Mouse (Mus musculus) limb, embryonic 13.5 days (tissue): Measurements from ENCODE around the gene Eno2. TPM values are rescaled to one million over a fixed set of nuclear protein-coding genes. Genes with fewer than 3 reads are reported as not detected.

Experiments
- ATAC-seq: fragments of 200-750 bp; cut with Nextera tagmentation; 2 replicates; pipeline ENCODE4 v1.8.0; 2017; ENCODE audit warnings: low read depth, moderate number of reproducible peaks, moderate TSS enrichment; ENCODE audit not compliant: low FRiP score
- H3K27ac ChIP-seq: fragments of 300-500 bp; sonication (generic); 2 replicates; pipeline ENCODE4 v1.5.1; 2015; ENCODE audit warnings: inconsistent platforms, mild to moderate bottlenecking, moderate library complexity
- H3K27me3 ChIP-seq: fragments of 300-500 bp; sonication (generic); 2 replicates; pipeline ENCODE4 v1.6.1; 2015; ENCODE audit warnings: mild to moderate bottlenecking, inconsistent platforms
- H3K36me3 ChIP-seq: fragments of 300-500 bp; sonication (generic); 2 replicates; pipeline ENCODE4 v1.6.1; 2015; ENCODE audit warnings: inconsistent platforms, mild to moderate bottlenecking, moderate library complexity
- H3K4me1 ChIP-seq: fragments of 300-500 bp; sonication (generic); 2 replicates; pipeline ENCODE4 v1.6.1; 2015; ENCODE audit warnings: inconsistent platforms
- H3K4me2 ChIP-seq: fragments of 300-500 bp; sonication (generic); replicated peaks from 2 replicates; pipeline ENCODE4 v1.6.1; 2015; ENCODE audit warnings: inconsistent platforms, mild to moderate bottlenecking, moderate library complexity
- H3K4me3 ChIP-seq: fragments of 300-500 bp; sonication (generic); 2 replicates; pipeline ENCODE4 v1.5.1; 2015; ENCODE audit warnings: moderate library complexity, mild to moderate bottlenecking, inconsistent platforms
- H3K9ac ChIP-seq: fragments of 300-500 bp; sonication (generic); 2 replicates; pipeline ENCODE4 v1.6.1; 2015; ENCODE audit warnings: mild to moderate bottlenecking, inconsistent platforms
- H3K9me3 ChIP-seq: fragments of 300-500 bp; sonication (generic); 2 replicates; pipeline ENCODE4 v1.6.1; 2016; ENCODE audit warnings: inconsistent platforms
- WGBS: fragments of 180-500 bp; shearing (Covaris S2); methylation state at CpG from one replicate; pipeline ENCODE4 v1.1.7; 2015; 5-methylcytosine and 5-hydroxymethylcytosine counted together
- polyA plus RNA-seq: library from polyadenylated mRNA; unstranded; fragments of >200 nt; fragmentation: Nextera tagmentation; extraction: Ambion mirVana; gene quantifications from 2 replicates; pipeline ENCODE4 v1.2.1, GENCODE M21; 2015

Gene Eno2
- polyA plus RNA-seq, 1 experiment from 2014 or later, result 7.7 TPM

DNA sequence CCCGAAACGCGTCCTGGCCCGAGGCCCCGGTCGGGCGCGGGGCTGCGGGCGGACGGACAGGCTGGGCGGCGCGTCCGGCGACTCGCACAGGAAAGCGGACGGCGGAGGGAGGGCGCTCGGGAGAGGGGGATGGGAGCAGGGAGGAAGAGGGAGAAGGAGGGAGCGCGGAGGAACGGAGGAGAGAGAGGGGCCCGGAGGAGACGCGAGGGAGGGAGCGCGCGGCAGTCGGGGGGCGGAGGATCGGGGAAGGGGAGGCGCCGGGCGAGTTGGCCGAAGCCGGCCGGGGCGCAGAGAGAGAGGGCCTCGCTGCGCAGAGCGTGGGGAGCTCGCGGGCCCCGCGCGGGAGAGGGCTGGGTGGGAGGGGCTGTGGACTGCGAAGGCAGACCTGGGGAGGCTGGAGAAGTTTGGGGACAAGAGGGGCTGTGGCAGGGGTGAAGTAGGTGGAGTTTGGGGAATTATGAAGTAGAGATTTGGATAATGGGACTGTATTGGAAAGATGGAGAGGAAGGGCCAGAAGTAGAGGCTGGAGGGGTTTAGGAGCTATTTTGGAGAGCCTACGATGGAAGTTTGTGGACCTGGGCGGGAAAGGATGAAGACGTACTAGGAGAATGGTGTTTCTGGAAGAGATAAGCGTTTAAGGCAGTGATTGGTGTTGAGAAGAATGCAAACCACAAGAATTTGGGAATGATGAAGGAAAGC is 12.7 kb downstream of the Eno2 start:
- peaks cover 12% of the 10 kb centered on the region; the same call in 1 of the 2 replicates for H3K27me3 ChIP-seq
- H3K9ac ChIP-seq, result peak overlapping the region; percentile 94
- WGBS, result 1% methylated on average over 50 of the region's 54 CpGs
- ATAC-seq, result peak; percentile 78
- peak overlapping the region; percentile 90 for H3K4me2 ChIP-seq
- peak overlapping the region; percentile 79 for H3K4me3 ChIP-seq
- peaks cover 13% of the 10 kb centered on the region; the same call in 1 of the 2 replicates for H3K36me3 ChIP-seq
- no peaks in the 10 kb centered on the region for H3K9me3 ChIP-seq
- peaks cover 51% of the 10 kb centered on the region for H3K4me1 ChIP-seq
- H3K27ac ChIP-seq, result peak overlapping the region; percentile 99

DNA sequence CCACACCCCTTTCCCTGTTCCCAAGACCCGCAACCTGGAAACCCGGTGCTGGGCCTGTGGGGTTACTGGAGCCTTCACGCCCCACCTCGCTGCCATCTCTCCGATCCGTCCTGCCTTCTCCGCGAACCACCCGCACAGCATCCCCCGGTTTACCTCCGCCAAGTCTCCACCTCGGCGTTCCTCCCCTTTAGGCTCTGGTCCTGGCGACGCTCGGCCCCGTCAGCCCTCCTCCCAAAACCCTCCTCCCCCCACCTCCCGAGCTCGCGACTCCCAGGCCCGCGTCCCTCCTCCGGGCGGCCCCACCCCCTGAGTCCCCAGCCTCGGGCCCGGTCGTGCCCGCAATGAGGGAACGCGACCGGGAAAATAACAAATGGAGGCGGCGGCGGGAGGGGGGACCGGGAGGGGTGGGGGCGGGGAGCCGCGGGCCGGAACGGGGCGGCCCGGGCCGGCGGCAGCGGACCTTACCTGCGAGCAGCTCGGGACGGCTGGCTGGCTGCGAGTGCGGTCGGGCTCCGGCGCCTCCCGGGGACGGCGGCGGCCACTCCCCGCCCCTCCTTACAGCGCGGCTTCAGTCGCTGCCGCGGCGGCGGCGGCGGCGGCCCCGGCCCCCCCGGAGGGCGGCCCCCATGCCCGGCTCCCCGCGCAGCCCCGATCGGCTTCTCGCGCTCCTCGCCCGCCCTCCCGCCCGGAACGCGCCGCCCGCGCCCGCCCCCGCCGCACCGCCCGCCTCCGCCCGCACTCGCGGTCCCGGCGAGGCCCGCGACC is 13.5 kb downstream of the Eno2 start, which contains the start of the genes Gm45234 and Atn1:
Gene Gm45234 (minus strand): TSS at position 191 of the 765 bp plus-strand sequence.
Gene Atn1 (minus strand): TSS at position 694 of the 765 bp plus-strand sequence.
- ATAC-seq, result peak; percentile 54; the same call in 1 of the 2 replicates
- peaks cover 13% of the 10 kb centered on the region; the same call in 1 of the 2 replicates for H3K36me3 ChIP-seq
- peak within 1 kb of the TSS; percentile 94 for H3K9ac ChIP-seq
- H3K4me3 ChIP-seq, result peak within 1 kb of the TSS; percentile 79
- H3K27ac ChIP-seq, result peak within 1 kb of the TSS; percentile 99
- H3K4me1 ChIP-seq, result peaks cover 51% of the 10 kb centered on the region
- WGBS, result 0% methylated on average over 59 of the region's 100 CpGs
- peak within 1 kb of the TSS; percentile 90 for H3K4me2 ChIP-seq
- peaks cover 6% of the 10 kb centered on the region; the same call in 1 of the 2 replicates for H3K27me3 ChIP-seq
- no peaks in the 10 kb centered on the region for H3K9me3 ChIP-seq

DNA sequence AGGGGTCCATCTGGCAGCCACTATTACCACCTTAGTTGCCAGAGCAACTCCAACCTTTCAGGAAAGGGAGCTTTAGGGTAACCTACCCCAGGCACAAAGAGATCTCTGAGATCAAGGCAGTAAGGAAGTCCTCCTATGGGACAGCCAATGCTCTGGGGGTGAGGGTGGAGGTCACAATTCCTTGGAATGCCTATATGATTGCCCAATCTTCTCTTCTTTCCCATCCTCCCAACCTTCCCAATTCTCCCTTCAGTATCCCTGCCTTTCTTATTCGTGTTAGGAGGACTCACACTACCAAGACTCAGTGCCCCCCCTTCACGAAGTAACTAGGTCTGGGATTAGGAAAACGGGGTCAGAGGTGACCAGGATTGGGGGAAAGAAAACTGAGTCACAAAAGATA is 14.2 kb downstream of the Eno2 start:
- H3K4me2 ChIP-seq, result peak overlapping the region; percentile 90
- peaks cover 51% of the 10 kb centered on the region for H3K4me1 ChIP-seq
- ATAC-seq, result no peak
- H3K27me3 ChIP-seq, result peaks cover 4% of the 10 kb centered on the region; the same call in 1 of the 2 replicates
- H3K36me3 ChIP-seq, result peaks cover 13% of the 10 kb centered on the region; the same call in 1 of the 2 replicates
- 3% methylated on average over 3 of the region's 3 CpGs for WGBS
- H3K9me3 ChIP-seq, result no peaks in the 10 kb centered on the region
- H3K27ac ChIP-seq, result peak overlapping the region; percentile 99
- H3K4me3 ChIP-seq, result peak overlapping the region; percentile 79
- H3K9ac ChIP-seq, result peak overlapping the region; percentile 94

DNA sequence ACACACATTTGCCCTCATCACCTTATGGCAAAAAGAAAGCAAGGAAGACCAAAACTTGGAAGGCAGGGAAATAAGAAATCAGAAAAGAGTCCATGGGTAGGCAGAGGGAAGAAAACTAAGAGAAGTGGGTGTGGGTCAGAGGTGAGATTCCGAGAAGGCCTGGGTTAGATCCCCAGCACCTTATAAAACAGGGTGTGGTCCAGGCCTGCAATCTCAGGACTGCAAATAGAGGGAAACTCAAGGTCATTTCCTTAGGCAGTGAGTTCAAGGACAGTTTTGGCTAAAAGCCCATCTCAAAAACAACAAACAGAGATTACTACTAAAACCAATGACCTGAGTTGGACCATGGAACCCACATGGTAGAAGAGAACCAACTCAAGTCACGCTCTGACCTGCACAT is 15.6 kb downstream of the Eno2 start:
- no peak overlapping the region for H3K27ac ChIP-seq
- peaks cover 43% of the 10 kb centered on the region for H3K4me1 ChIP-seq
- H3K9me3 ChIP-seq, result no peaks in the 10 kb centered on the region
- H3K9ac ChIP-seq, result no peak overlapping the region
- no peaks in the 10 kb centered on the region for H3K27me3 ChIP-seq
- no peak for ATAC-seq
- H3K4me2 ChIP-seq, result peak overlapping the region; percentile 90; the same call in 1 of the 2 replicates
- H3K4me3 ChIP-seq, result no peak overlapping the region
- 79% methylated on average over 2 of the region's 2 CpGs for WGBS
- peaks cover 26% of the 10 kb centered on the region for H3K36me3 ChIP-seq

DNA sequence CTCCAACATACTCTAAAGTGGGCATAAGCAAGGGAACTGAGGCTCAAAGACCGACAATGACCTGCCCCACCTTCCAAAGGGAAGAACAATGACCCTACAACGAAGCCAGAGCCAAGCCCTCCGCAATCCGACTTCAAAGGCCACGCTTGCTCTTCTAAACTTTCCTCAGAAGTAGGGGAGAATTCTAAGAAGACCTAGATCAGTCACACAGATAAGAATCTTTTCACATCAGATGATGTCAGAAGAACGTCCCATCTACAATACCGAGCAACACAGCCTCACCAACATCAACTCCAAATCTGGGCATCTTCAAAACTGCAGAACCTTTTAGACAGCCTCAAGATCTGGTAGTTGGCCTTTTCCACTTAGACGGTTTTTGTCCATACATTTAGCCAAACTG is 19.1 kb downstream of the Eno2 start:
- H3K9me3 ChIP-seq, result no peaks in the 10 kb centered on the region
- H3K9ac ChIP-seq, result no peak overlapping the region
- H3K36me3 ChIP-seq, result peaks cover 52% of the 10 kb centered on the region
- 86% methylated on average over 8 of the region's 8 CpGs for WGBS
- no peak overlapping the region for H3K27ac ChIP-seq
- no peaks in the 10 kb centered on the region for H3K27me3 ChIP-seq
- no peak for ATAC-seq
- peaks cover 40% of the 10 kb centered on the region for H3K4me1 ChIP-seq
- no peak overlapping the region for H3K4me2 ChIP-seq
- no peak overlapping the region for H3K4me3 ChIP-seq

DNA sequence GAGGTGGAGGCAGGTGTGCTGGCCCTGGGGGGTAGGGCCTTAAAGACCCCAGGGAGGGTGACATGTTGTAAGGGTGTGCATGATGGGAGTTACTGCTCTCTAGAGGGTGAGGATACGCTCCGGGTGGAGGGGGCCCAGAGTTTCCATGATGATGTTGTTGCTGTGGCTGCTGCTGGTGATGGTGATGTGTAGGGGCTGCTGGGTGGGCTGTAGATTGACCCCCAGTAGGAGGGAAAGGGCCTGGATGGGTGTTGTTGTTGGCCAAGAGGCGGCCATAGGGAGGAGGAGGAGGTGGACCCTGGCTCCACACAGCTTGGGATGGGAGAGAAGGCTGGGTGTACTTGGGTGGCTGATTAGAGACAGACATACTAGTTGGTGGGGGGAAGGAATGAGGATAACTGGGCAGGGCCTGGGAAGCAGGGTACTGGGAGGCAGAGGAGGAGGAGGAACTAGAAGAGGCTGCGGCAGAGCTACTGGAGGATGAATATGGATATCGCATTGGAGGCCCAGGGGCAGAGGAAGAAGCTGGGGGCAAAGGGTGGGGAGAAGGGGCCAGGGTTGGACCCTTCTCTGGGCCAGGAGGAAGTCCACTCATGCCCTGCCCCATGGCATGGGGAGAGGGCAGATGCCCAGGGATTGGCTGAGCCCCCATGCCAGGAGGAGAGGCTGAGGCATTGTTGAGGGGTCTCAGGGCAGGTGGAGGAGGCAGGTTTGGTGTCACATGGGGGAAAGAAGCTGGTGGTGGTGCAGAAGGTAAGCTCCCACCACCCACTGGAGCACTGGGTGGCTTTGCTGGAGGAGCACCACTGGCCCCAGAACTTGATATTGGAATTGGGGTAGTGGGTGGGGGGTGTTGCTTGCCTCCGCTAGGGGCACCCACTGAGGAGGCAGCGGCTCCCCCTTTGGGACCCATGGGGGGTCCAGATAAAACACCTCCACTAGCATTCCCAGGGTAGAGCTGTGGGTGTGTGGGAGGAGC is 22.5 kb downstream of the Eno2 start:
- Histone ChIP-seq H3K9ac (peak overlapping the region; percentile 84; the same call in 1 of the 2 replicates), H3K36me3 (peaks cover 67% of the 10 kb centered on the region), H3K4me2 (peak overlapping the region; percentile 94), H3K27me3 (no peaks in the 10 kb centered on the region), H3K9me3 (no peaks in the 10 kb centered on the region), H3K4me3 (peak overlapping the region; percentile 54), H3K4me1 (peaks cover 28% of the 10 kb centered on the region), H3K27ac (no peak overlapping the region; the same call in 1 of the 2 replicates)
- WGBS, result 90% methylated on average over 7 of the region's 7 CpGs
- no peak for ATAC-seq

DNA sequence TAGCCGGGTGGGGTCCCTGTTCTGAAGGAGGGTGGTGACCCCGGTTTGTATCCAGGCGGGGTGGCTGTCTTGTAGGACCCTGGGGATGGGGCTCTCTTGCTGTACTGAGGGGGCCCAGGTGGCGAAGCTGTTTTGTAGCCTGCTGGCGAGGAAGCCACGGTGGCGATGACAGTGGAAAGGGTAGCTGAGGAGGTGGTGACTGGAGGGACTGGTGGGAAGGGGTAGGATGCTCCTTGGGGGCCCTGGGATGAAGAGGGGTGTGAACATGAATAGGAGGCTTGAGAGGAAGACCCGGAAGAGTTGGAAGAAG is 23.2 kb downstream of the Eno2 start:
- H3K4me3 ChIP-seq, result peak overlapping the region; percentile 54
- no peaks in the 10 kb centered on the region for H3K9me3 ChIP-seq
- peak; percentile 4; the same call in 1 of the 2 replicates for ATAC-seq
- peaks cover 67% of the 10 kb centered on the region for H3K36me3 ChIP-seq
- no peaks in the 10 kb centered on the region for H3K27me3 ChIP-seq
- peak overlapping the region; percentile 88 for H3K27ac ChIP-seq
- H3K9ac ChIP-seq, result peak overlapping the region; percentile 84
- 16% methylated on average over 8 of the region's 8 CpGs for WGBS
- H3K4me1 ChIP-seq, result peaks cover 33% of the 10 kb centered on the region
- peak overlapping the region; percentile 94 for H3K4me2 ChIP-seq

DNA sequence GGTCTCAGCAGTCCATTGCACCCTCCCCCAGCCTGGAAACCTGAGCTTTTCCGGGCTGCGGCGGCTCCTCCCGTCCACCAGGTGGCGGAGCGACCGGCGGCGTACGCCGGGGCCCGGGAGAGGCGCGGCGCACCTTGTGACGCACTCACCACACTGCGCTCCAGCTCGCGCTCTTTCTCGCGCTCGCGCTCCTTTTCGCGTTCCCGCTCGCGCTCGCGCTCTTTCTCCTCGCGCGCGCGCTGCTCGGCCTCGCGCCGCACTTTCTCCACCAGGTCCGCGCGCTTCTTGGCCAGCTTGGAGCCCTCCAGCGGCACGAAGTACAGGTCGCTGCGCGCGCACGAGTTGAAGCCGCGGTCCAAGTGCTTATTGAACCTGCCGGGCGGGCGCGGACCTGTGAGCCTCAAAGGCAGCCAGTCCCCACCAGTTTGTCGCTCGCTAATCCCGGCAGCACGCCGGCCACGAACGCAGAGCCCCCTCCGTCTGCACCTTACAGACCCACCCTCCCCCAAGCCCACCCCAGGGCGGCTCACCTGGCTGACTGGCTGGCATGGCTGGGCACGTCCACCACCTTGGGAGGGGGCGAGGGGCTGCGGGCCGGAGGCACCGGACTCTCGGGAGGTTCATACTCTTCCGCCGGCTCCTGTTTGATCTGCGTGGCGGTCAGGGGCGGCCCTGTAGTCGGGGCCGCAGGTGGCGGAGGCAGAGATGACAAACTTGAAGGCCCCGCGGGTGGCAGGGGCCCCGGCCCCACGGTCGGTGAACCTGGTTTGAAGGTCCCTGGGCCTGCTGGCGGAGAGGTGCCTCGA is 23.8 kb downstream of the Eno2 start:
- H3K9me3 ChIP-seq, result no peaks in the 10 kb centered on the region
- H3K9ac ChIP-seq, result peak overlapping the region; percentile 84
- H3K4me3 ChIP-seq, result peak overlapping the region; percentile 54
- peak; percentile 77 for ATAC-seq
- peak overlapping the region; percentile 88 for H3K27ac ChIP-seq
- under 1% methylated on average over 77 of the region's 85 CpGs for WGBS
- no peaks in the 10 kb centered on the region for H3K27me3 ChIP-seq
- H3K4me1 ChIP-seq, result peaks cover 33% of the 10 kb centered on the region
- H3K4me2 ChIP-seq, result peak overlapping the region; percentile 94
- H3K36me3 ChIP-seq, result peaks cover 67% of the 10 kb centered on the region

DNA sequence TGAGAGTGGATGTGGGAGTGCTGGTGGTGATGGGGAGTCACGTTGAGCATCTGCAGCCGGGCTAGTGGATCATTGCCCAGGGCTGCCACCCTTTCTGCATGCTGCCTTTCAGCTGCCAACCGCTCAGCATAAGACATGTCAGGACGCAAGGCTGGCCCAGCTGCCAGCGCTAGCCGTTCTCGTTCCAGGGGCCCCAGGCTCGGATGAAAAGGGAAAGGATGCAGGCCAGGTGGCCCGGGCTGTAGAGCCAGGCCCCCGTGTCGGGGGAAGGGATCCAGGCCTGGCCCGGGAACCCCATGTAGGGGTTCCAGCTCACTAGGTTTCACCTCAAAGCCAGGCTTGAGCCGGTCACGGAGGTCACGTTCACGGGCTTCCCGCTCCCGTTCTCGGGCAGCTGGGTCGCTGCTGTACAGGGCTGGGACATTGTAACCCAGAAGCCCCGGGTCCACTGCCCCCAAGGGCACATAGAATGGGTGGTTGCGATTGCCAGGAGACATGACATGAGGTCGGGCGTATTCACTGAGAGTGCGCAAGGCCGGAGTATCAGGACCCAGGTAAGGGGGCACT is 24.6 kb downstream of the Eno2 start:
- H3K9ac ChIP-seq, result peak overlapping the region; percentile 66
- peak overlapping the region; percentile 74; the same call in 1 of the 2 replicates for H3K27ac ChIP-seq
- peaks cover 64% of the 10 kb centered on the region for H3K36me3 ChIP-seq
- peak overlapping the region; percentile 54 for H3K4me3 ChIP-seq
- H3K27me3 ChIP-seq, result no peaks in the 10 kb centered on the region
- ATAC-seq, result no peak
- peaks cover 37% of the 10 kb centered on the region for H3K4me1 ChIP-seq
- H3K4me2 ChIP-seq, result peak overlapping the region; percentile 94
- H3K9me3 ChIP-seq, result no peaks in the 10 kb centered on the region
- WGBS, result 70% methylated on average over 26 of the region's 26 CpGs

DNA sequence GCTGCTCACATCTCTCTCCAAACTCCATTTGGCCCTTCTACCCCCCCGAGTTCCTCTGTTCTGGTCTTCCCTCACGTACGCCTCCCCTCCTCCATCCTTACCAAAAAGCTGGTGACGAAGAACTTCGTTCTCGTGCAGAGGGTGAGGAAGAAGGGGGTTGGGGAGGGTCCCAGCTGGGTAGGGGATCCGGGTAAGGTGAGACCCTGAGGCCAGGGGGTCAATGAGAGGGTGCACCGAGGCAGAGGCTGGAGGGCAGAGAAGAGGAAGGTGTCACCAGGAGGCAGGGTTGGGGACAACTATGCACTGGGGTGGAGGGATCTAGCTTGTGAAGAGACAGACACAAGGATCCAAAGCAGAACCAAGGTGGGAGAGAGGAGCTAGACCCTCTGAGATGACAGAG is 25.8 kb downstream of the Eno2 start:
- peak overlapping the region; percentile 26; the same call in 1 of the 2 replicates for H3K9ac ChIP-seq
- no peak for ATAC-seq
- WGBS, result 89% methylated on average over 8 of the region's 8 CpGs
- H3K4me3 ChIP-seq, result no peak overlapping the region
- H3K4me1 ChIP-seq, result peaks cover 47% of the 10 kb centered on the region
- H3K27ac ChIP-seq, result no peak overlapping the region
- H3K27me3 ChIP-seq, result no peaks in the 10 kb centered on the region
- H3K4me2 ChIP-seq, result no peak overlapping the region
- H3K36me3 ChIP-seq, result peaks cover 63% of the 10 kb centered on the region
- H3K9me3 ChIP-seq, result no peaks in the 10 kb centered on the region
